Mouse (Mus musculus) liver, embryonic 11.5 days (tissue): ENCODE measurements around the gene Eya3. TPM values are rescaled to one million over a fixed set of nuclear protein-coding genes. Genes with fewer than 3 reads are reported as not detected.

Source experiments
- polyA plus RNA-seq: library from polyadenylated mRNA; unstranded; fragments of >200 nt; fragmentation: Nextera tagmentation; extraction: Ambion mirVana; gene quantifications from 2 replicates; pipeline ENCODE4 v1.2.1, GENCODE M21; 2014

Eya3 gene
- polyA plus RNA-seq, 1 experiment from 2014 or later, result 29.7 TPM

Other genes with a start within 250 kb of the Eya3 start
- gene Phactr4, start 216.5 kb upstream of the Eya3 start, polyA plus RNA-seq, result 30.9 and 32.4 TPM in 2 replicates
- 24.6 and 24.7 TPM in 2 replicates for gene Med18, start 175.1 kb upstream of the Eya3 start, polyA plus RNA-seq
- gene Sesn2, start 128.5 kb upstream of the Eya3 start, polyA plus RNA-seq, result 10.2 and 10.5 TPM in 2 replicates
- 1,813 and 1,952 TPM in 2 replicates for gene Atpif1, start 105.3 kb upstream of the Eya3 start, polyA plus RNA-seq
- 241 and 245 TPM in 2 replicates for gene Dnajc8, start 103.4 kb upstream of the Eya3 start, polyA plus RNA-seq
- gene Ptafr, start 74.9 kb upstream of the Eya3 start, polyA plus RNA-seq, result 0.73 and 0.85 TPM in 2 replicates
- gene Xkr8, start 93.6 kb downstream of the Eya3 start, polyA plus RNA-seq, result 5.1 and 7.7 TPM in 2 replicates
- gene Smpdl3b, start 118.3 kb downstream of the Eya3 start, polyA plus RNA-seq, result 2.9 and 3.2 TPM in 2 replicates
- gene Rpa2, start 129.3 kb downstream of the Eya3 start, polyA plus RNA-seq, result 156 and 165 TPM in 2 replicates
- 2.7 and 3.3 TPM in 2 replicates for gene Themis2, start 157.4 kb downstream of the Eya3 start, polyA plus RNA-seq
- gene Ppp1r8, start 204.2 kb downstream of the Eya3 start, polyA plus RNA-seq, result 44.0 and 50.5 TPM in 2 replicates
- gene Stx12, start 245.5 kb downstream of the Eya3 start, polyA plus RNA-seq, result 33.1 and 34.9 TPM in 2 replicates